Mouse (Mus musculus) monocyte, adult 59 days (primary cell): ENCODE measurements around the gene Hist1h2ah. TPM values are rescaled to one million over a fixed set of nuclear protein-coding genes. Genes with fewer than 3 reads are reported as not detected.

Source experiments
- total RNA-seq, 2 experiments: library from RNA; stranded (reverse); gene quantifications; one replicate each; pipeline ENCODE4 v1.2.4; 2023

The Hist1h2ah gene
- total RNA-seq, result 10 to 100 TPM in 1 of 2 experiments, 1 to 10 TPM in 1; 6.2 to 21.1 TPM

DNA sequence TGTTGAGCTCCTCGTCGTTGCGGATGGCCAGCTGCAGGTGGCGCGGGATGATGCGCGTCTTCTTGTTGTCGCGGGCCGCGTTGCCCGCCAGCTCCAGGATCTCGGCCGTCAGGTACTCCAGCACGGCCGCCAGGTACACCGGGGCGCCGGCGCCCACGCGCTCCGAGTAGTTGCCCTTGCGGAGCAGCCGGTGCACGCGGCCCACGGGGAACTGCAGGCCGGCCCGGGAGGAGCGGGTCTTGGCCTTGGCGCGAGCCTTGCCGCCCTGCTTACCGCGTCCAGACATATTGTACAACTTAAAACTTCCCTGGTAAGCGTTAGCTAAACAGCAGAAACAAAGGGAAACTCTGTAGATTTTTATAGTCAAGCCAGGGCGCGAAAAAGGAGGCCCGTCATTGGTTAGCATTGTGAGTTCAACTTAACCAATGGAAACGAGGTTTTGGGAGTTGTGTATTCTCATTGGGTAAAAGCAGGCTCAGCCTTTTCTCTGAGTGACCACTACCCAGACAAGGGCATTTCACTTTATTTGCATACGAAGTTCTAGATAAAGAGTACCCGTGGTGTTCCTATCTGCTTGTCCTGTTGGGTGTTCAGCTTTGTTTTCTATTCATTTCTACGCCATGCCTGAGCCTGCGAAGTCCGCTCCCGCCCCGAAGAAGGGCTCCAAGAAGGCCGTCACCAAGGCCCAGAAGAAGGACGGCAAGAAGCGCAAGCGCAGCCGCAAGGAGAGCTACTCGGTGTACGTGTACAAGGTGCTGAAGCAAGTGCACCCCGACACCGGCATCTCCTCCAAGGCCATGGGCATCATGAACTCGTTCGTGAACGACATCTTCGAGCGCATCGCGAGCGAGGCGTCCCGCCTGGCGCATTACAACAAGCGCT lies at the start of gene Hist1h2ah, which contains the start of gene Hist1h2bk:
Hist1h2ah (minus strand) TSS at position 302 of the 882 bp plus-strand sequence.
Hist1h2bk (plus strand) TSS at position 604 of the 882 bp plus-strand sequence.

DNA sequence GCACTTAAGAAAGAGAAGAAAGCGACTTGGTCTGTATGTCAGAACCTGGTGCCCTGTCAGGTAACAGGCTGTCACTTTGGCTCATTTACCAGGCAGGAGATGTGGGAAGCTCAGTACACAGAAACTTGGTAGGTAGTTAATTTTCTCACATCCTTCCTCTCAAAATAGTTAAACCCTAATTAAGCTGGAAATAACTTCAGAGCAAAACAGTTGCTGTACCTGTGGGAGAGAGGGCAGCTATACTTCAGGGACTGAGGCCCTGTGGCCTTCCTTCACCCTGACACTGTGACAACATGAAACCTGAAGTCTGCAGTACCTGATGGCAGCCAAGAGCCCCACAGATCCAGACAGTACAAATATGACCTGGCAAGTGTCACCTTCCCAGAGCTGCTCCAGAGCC lies 48.8 kb upstream of the Hist1h2ah start, which contains the start of gene Vmn1r188:
Vmn1r188 (plus strand) TSS at position 301 of the 400 bp plus-strand sequence.

DNA sequence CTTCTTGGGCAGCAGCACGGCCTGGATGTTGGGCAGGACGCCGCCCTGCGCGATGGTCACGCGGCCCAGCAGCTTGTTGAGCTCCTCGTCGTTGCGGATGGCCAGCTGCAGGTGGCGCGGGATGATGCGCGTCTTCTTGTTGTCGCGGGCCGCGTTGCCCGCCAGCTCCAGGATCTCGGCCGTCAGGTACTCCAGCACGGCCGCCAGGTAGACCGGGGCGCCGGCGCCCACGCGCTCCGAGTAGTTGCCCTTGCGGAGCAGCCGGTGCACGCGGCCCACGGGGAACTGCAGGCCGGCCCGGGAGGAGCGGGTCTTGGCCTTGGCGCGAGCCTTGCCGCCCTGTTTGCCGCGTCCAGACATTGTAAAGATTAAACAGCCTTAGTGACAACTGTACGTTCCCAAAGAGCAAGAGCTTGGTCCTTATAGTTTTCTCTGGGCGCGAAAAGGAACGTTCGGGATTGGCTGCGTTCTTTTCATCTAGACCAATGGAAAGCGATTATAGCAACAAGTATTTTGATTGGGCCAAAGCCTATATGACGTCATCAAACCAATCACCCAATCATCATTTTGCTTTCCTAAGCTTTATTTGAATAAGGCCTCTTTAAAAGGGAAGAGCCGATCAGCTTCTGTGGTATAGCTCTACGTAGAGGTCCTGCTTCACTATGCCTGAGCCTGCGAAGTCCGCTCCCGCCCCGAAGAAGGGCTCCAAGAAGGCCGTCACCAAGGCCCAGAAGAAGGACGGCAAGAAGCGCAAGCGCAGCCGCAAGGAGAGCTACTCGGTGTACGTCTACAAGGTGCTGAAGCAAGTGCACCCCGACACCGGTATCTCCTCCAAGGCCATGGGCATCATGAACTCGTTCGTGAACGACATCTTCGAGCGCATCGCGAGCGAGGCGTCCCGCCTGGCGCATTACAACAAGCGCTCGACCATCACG lies 7.5 kb upstream of the Hist1h2ah start, which contains the start of the genes Hist1h2ag and Hist1h2bj:
Hist1h2ag (minus strand) TSS at position 377 of the 935 bp plus-strand sequence.
Hist1h2bj (plus strand) TSS at position 647 of the 935 bp plus-strand sequence.

DNA sequence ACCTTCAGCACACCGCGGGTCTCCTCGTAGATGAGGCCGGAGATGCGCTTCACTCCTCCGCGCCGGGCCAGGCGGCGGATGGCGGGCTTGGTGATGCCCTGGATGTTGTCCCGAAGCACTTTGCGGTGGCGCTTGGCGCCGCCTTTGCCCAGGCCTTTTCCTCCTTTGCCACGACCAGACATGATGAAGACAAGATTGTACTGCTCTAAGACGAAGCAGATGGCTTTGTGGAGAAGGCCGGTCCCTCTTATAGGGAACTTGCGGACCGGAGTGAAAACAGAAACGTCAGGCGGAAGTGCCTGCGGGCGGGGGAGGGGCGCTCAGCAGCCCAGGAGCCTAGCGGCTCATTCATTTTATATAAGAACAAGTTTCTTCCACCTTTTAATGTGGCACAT lies 5.8 kb upstream of the Hist1h2ah start, which contains the start of gene Hist1h4i:
Hist1h4i (minus strand) TSS at position 221 of the 395 bp plus-strand sequence.

DNA sequence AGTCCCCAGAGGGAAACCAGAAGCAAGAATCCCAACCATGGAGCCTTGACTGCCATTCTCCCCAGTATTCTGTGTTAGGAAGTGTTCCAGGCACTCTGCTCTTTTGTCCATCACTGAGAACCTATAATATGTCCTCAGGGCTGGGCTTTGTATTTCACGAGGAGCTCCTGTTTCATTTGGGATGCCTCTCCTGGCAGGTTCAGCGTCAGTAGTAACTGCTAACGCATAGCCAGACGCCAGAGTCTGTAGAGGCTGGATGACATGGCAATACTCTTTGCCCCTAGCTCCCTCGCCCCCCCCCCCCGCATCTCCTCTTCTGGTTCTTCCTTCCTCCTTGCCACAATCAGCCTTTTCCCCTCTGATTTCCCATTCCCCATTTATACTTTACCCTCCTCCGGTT lies 25.7 kb downstream of the Hist1h2ah start, which contains the start of gene Prss16:
Prss16 (minus strand) TSS at position 101 of the 400 bp plus-strand sequence.

Other genes with a start within 250 kb of the Hist1h2ah start
- 10 to 100 TPM; 24.1 to 24.2 TPM for gene Hist1h2an, start 248.3 kb downstream of the Hist1h2ah start, total RNA-seq
- gene Hist1h2bp, start 248.1 kb downstream of the Hist1h2ah start, total RNA-seq, result 10 to 100 TPM; 19.4 to 40.1 TPM
- gene Hist1h2bq, start 225.4 kb downstream of the Hist1h2ah start, total RNA-seq, result 100 to 1,000 TPM; 150 to 156 TPM
- 100 to 1,000 TPM; 303 to 332 TPM for gene Hist1h2ao, start 225.1 kb downstream of the Hist1h2ah start, total RNA-seq
- 100 to 1,000 TPM; 127 to 412 TPM for gene Hist1h4m, start 223.8 kb downstream of the Hist1h2ah start, total RNA-seq
- 100 to 1,000 TPM in 1 of 2 experiments, 10 to 100 TPM in 1; 44.0 to 264 TPM for gene Hist1h4n, start 203.4 kb downstream of the Hist1h2ah start, total RNA-seq
- gene Hist1h2ap, start 202.1 kb downstream of the Hist1h2ah start, total RNA-seq, result 10 to 100 TPM; 29.1 to 43.8 TPM
- 100 to 1,000 TPM; 156 to 160 TPM for gene Hist1h2br, start 201.8 kb downstream of the Hist1h2ah start, total RNA-seq
- gene Zfp184, start 90.5 kb downstream of the Hist1h2ah start, total RNA-seq, result under 1 TPM; 0.37 to 0.85 TPM
- gene Pom121l2, start 54.4 kb downstream of the Hist1h2ah start, total RNA-seq, result not detected
- not detected for gene Prss16, start 25.8 kb downstream of the Hist1h2ah start, total RNA-seq
- gene Hist1h2bk, start 302 bp upstream of the Hist1h2ah start, total RNA-seq, result 10 to 100 TPM; 41.1 to 44.2 TPM
- 100 to 1,000 TPM in 1 of 2 experiments, 10 to 100 TPM in 1; 97.7 to 127 TPM for gene Hist1h4i, start 5.8 kb upstream of the Hist1h2ah start, total RNA-seq
- 10 to 100 TPM; 48.0 to 57.6 TPM for gene Hist1h2ag, start 7.4 kb upstream of the Hist1h2ah start, total RNA-seq
- gene Hist1h2bj, start 7.6 kb upstream of the Hist1h2ah start, total RNA-seq, result 10 to 100 TPM; 87.4 to 91.5 TPM
- gene Vmn1r188, start 48.9 kb upstream of the Hist1h2ah start, total RNA-seq, result not detected
- not detected for gene Vmn1r189, start 70.3 kb upstream of the Hist1h2ah start, total RNA-seq
- gene Vmn1r191, start 148.4 kb upstream of the Hist1h2ah start, total RNA-seq, result not detected
- gene Vmn1r192, start 155.6 kb upstream of the Hist1h2ah start, total RNA-seq, result not detected
- gene Vmn1r193, start 187.6 kb upstream of the Hist1h2ah start, total RNA-seq, result not detected
- not detected for gene Vmn1r194, start 208.6 kb upstream of the Hist1h2ah start, total RNA-seq
- not detected for gene Vmn1r195, start 235.0 kb upstream of the Hist1h2ah start, total RNA-seq